Mouse (Mus musculus) megakaryocyte progenitor cell, adult 5-6 weeks (primary cell): ENCODE measurements around the gene Auts2. TPM values are rescaled to one million over a fixed set of nuclear protein-coding genes. Genes with fewer than 3 reads are reported as not detected.

Experiments
- ATAC-seq: replicated peaks from 2 replicates; pipeline ENCODE4 v1.8.0; 2016; ENCODE audit warnings: mild to moderate bottlenecking, moderate TSS enrichment, inconsistent platforms; ENCODE audit not compliant: poor library complexity
- total RNA-seq, 2 experiments: library from RNA; stranded (forward) in 1 of 2; stranded (reverse) in 1 of 2; fragments of 157-497, 149-512 nt in 1 of 2; fragments of 200-1000 nt in 1 of 2; gene quantifications; 2 replicates each; pipeline versions ENCODE4 v1.2.3 to v1.2.4; 2015 to 2017

Auts2 gene
- total RNA-seq, 2 experiments from 2014 or later = 3.9 to 15.0 TPM

- ATAC-seq = no peak
Observed at GRCm38 (mm10) chr5:132502036-132502435, 41.1 kb downstream of the Auts2 start.

GRCm38 (mm10) chr5:132500817-132501231, 42.3 kb downstream of the Auts2 start:
- ATAC-seq = no peak

- no peak for ATAC-seq
Observed at GRCm38 (mm10) chr5:132498896-132499295, 44.2 kb downstream of the Auts2 start.

GRCm38 (mm10) chr5:132498045-132498444, 45.1 kb downstream of the Auts2 start:
- no peak for ATAC-seq

GRCm38 (mm10) chr5:132492793-132493192, 50.4 kb downstream of the Auts2 start:
- no peak for ATAC-seq

- ATAC-seq = no peak
Observed at GRCm38 (mm10) chr5:132492040-132492439, 51.1 kb downstream of the Auts2 start.

- no peak for ATAC-seq
Observed at GRCm38 (mm10) chr5:132491508-132491907, 51.6 kb downstream of the Auts2 start.

GRCm38 (mm10) chr5:132490326-132490725, 52.8 kb downstream of the Auts2 start:
- ATAC-seq = no peak

GRCm38 (mm10) chr5:132489736-132490313, 53.3 kb downstream of the Auts2 start:
- no peak for ATAC-seq

- no peak for ATAC-seq
Observed at GRCm38 (mm10) chr5:132486831-132487230, 56.3 kb downstream of the Auts2 start.

- no peak for ATAC-seq
Observed at GRCm38 (mm10) chr5:132485994-132486393, 57.1 kb downstream of the Auts2 start.

GRCm38 (mm10) chr5:132485448-132485847, 57.7 kb downstream of the Auts2 start:
- ATAC-seq = no peak

- ATAC-seq = no peak
Observed at GRCm38 (mm10) chr5:132481476-132481875, 61.7 kb downstream of the Auts2 start.

GRCm38 (mm10) chr5:132480461-132480860, 62.7 kb downstream of the Auts2 start:
- no peak for ATAC-seq

GRCm38 (mm10) chr5:132479227-132479857, 63.8 kb downstream of the Auts2 start:
- ATAC-seq = peak; percentile 72

GRCm38 (mm10) chr5:132477533-132477932, 65.6 kb downstream of the Auts2 start:
- ATAC-seq = no peak

GRCm38 (mm10) chr5:132472905-132473321, 70.2 kb downstream of the Auts2 start:
- no peak for ATAC-seq

GRCm38 (mm10) chr5:132472184-132472829, 70.8 kb downstream of the Auts2 start:
- ATAC-seq = no peak

GRCm38 (mm10) chr5:132467364-132467743, 75.8 kb downstream of the Auts2 start:
- peak; percentile 13; the same call in 1 of the 2 replicates for ATAC-seq

- ATAC-seq = peak; percentile 82
Observed at GRCm38 (mm10) chr5:132466427-132467363, 76.4 kb downstream of the Auts2 start.

- ATAC-seq = no peak
Observed at GRCm38 (mm10) chr5:132462560-132462959, 80.6 kb downstream of the Auts2 start.
